Mouse (Mus musculus) CD4-positive naive resting alpha-beta T cell, adult 57 days (primary cell): ENCODE results near the gene Ubxn4. TPM values are rescaled to one million over a fixed set of nuclear protein-coding genes. Genes with fewer than 3 reads are reported as not detected.

Experiments used
- total RNA-seq: library from RNA; stranded (reverse); gene quantifications from one replicate; pipeline ENCODE4 v1.2.4, GENCODE M21; 2023

The Ubxn4 gene
- 99.7 TPM for total RNA-seq

GRCm38 (mm10) chr1:128243627-128243995 is at the start of gene Ubxn4:
Ubxn4 (plus strand) TSS chr1:128243964.

DNA sequence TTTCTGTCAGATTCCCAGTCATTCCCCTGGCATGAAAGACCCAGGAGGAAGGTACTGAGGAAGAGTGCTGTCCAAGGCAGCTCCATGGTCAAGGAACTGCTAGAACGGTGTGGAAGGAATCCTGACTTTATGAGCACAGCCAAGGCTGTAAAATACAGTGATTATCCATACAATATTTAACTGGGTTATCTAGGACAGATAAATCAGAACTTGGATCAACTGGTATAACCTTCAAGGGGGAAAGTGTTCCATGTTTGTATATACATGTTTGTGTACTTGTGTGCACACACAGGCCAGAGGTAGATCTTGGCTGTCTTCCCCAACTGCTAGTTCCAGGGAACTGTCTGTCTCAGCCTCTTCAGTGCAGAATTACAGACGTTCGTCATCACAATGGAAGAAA is 84.5 kb downstream of the Ubxn4 start, which contains the start of gene Lct:
Lct (minus strand) TSS at position 101 of the 400 bp plus-strand sequence.

Other genes with a start within 250 kb of the Ubxn4 start
- 1.7 TPM for gene Zranb3, start 140.9 kb upstream of the Ubxn4 start, total RNA-seq
- 120 TPM for gene R3hdm1, start 140.7 kb upstream of the Ubxn4 start, total RNA-seq
- 0.18 TPM for gene Lct, start 84.4 kb downstream of the Ubxn4 start, total RNA-seq
- gene Mcm6, start 115.7 kb downstream of the Ubxn4 start, total RNA-seq = 47.7 TPM
- gene Dars, start 173.4 kb downstream of the Ubxn4 start, total RNA-seq = 64.3 TPM